Mouse (Mus musculus): ENCODE measurements at regions not wholly inside any gene's neighbourhood (a gene's known extent, or its start where the extent isn't known, plus 50 kb on each side); places are given as distances from the start of the nearest gene placed in this dataset.

DNA sequence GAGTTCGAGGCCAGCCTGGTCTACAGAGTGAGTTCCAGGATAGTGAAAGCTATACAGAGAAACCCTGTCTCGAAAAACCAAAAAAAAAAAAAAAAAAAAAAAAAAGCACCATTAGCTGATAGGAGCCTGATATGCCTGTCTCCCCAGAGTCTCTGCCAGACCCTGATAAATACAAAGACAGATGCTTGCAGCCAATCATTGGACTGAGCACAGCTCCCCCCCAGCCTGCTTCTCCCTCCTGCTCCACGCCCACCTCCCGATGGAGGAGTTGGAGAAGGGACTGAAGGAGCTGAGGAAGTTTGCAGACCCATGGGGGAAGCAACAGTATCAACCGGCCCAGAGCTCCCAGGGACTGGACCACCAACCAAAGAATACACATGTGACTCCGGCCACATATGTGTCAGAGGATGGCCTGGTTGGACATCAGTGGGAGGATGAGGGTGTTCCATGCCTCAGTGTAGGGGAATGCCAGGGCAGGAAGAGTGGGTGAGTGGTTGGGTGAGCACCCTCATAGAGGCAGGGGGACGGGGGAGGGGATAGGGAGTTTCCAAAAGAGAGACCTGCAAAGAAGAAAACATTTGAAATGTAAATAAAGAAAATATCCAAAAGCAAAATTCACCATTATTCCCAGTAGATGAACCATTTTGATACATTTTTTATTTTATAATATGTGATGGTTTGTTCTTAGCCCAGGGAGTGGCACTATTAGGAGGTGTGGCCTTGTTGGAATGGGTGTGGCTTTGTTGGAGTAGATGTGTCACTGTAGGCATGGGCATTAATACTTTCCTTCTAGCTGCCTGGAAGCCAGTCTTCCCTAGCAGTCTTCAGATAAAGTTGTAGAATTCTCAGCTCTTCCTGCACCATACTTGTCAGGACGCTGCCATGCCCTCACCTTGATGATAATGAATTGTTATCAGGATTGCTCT is 71.8 kb upstream of the Cop1 start:
- Histone ChIP-seq H3K9me3 (ENCODE audit: low read length) (no peaks in the 10 kb centered on the region), H3K27me3 (ENCODE audit: insufficient read depth, low read length) (no peaks in the 10 kb centered on the region), H3K4me1 (ENCODE audit: insufficient read depth) (no peaks in the 10 kb centered on the region), H3K36me3 (ENCODE audit: insufficient read depth) (no peaks in the 10 kb centered on the region), H3K4me2 (ENCODE audit: low read depth) (no peak overlapping the region), H3K27ac (ENCODE audit: low read depth, low read length) (no peak overlapping the region), H3K4me3 (ENCODE audit: low read depth, low read length) (no peak overlapping the region), H3K9ac (no peak overlapping the region)
- WGBS: 87% methylated on average over 8 of the region's 8 CpGs
- no peak for TF ChIP-seq CTCF (IDR thresholded peaks at IDR 0.05; ENCODE audit: low read depth)
- DNase-seq: no peak
- no peak for ATAC-seq

DNA sequence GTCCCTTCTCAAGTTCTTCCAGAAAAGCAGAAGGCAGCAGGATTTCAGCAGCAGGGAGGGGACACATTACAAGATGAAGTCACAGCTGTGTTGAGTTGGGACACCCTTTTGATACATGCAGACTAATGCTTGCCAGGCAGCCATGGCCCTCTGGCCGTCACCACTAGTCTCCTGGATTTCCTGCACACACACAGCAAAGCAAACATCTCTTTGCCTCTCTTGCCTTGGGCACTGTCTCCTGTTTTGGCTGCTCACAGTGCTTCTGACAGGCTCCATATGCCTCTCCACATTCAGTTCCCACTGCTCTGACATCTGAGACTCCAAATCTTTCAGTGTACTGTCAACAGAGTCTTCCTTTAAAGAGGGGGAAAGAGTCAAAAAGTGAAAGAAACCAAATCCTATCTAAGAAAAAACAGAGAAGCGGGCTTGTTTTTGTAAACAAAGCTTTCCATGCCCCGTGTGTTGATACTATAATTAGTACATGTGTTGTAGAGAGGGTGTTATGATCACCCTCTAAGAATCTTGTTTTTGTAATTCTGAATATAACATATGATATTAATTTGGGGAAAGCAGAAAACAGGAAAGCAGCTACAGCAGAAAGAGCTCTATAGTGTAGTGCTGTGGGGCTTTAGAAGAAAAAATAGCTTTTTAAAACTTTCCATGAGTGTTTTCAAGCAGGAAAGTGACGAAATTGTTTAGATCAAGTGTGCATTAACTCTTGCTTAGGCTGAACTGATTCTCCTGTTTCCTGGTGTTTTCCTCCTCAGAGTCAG is 68.8 kb upstream of the Cop1 start:
- Histone ChIP-seq H3K36me3 (ENCODE audit: insufficient read depth) (no peaks in the 10 kb centered on the region), H3K4me1 (ENCODE audit: insufficient read depth) (no peaks in the 10 kb centered on the region), H3K27me3 (ENCODE audit: insufficient read depth, low read length) (no peaks in the 10 kb centered on the region), H3K27ac (ENCODE audit: low read depth, low read length) (no peak overlapping the region), H3K9me3 (ENCODE audit: low read length) (no peaks in the 10 kb centered on the region), H3K4me2 (ENCODE audit: low read depth) (no peak overlapping the region), H3K9ac (no peak overlapping the region), H3K4me3 (ENCODE audit: low read depth, low read length) (no peak overlapping the region)
- TF ChIP-seq CTCF (IDR thresholded peaks at IDR 0.05; ENCODE audit: low read depth): no peak
- peak; percentile 52 for DNase-seq
- ATAC-seq: peak; percentile 93
- WGBS: 38% methylated on average over 4 of the region's 4 CpGs

DNA sequence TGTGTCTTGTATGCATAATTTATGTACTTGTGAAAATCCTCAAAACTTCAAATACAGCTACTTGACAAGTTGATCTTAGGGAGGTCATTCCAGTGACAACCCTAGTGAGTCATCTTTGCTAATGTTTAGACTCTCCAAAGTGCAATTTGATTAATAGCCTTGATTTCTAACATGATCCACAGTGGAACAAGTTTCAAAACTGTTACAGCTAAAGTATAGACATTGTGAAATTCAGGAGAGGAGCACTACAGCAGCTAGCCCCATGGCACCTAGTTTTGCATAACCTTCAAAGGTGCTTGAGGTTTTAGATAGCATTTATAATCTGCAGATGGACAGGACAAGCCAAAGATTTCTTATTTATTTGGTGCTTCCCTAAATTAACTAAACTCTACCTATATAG is 50.1 kb upstream of the Cop1 start:
- Histone ChIP-seq H3K9ac (no peak overlapping the region), H3K4me1 (ENCODE audit: insufficient read depth) (no peaks in the 10 kb centered on the region), H3K4me2 (ENCODE audit: low read depth) (no peak overlapping the region), H3K27me3 (ENCODE audit: insufficient read depth, low read length) (no peaks in the 10 kb centered on the region), H3K27ac (ENCODE audit: low read depth, low read length) (no peak overlapping the region), H3K4me3 (ENCODE audit: low read depth, low read length) (no peak overlapping the region), H3K9me3 (ENCODE audit: low read length) (no peaks in the 10 kb centered on the region), H3K36me3 (ENCODE audit: insufficient read depth) (no peaks in the 10 kb centered on the region)
- TF ChIP-seq CTCF (IDR thresholded peaks at IDR 0.05; ENCODE audit: low read depth): no peak
- ATAC-seq (no peak), DNase-seq (no peak)
